Mouse (Mus musculus) neural tube, embryonic 13.5 days (tissue): ENCODE results near the gene Ddt. TPM values are rescaled to one million over a fixed set of nuclear protein-coding genes. Genes with fewer than 3 reads are reported as not detected.

Experiments
- polyA plus RNA-seq: library from polyadenylated mRNA; unstranded; fragments of >200 nt; fragmentation: Nextera tagmentation; extraction: Ambion mirVana; gene quantifications from 2 replicates; pipeline ENCODE4 v1.2.1, GENCODE M21; 2015

Gene Ddt
- polyA plus RNA-seq, 1 experiment from 2014 or later = 105 TPM

Other genes starting within 250 kb of the Ddt start
- gene Lrrc75b, start 213.1 kb downstream of the Ddt start, polyA plus RNA-seq = 22.2 and 24.0 TPM in 2 replicates
- gene Ggt1, start 211.8 kb downstream of the Ddt start, polyA plus RNA-seq = 0.40 and 1.6 TPM in 2 replicates
- gene Ggt5, start 184.1 kb downstream of the Ddt start, polyA plus RNA-seq = 1.6 and 2.4 TPM in 2 replicates
- gene Susd2, start 129.4 kb downstream of the Ddt start, polyA plus RNA-seq = 7.1 TPM in 2 replicates
- 31.7 and 31.9 TPM in 2 replicates for gene Cabin1, start 9.1 kb downstream of the Ddt start, polyA plus RNA-seq
- not detected in 2 replicates for gene Gm20441, start 7.5 kb upstream of the Ddt start, polyA plus RNA-seq
- gene Gstt3, start 8.0 kb upstream of the Ddt start, polyA plus RNA-seq = 0.96 and 1.3 TPM in 2 replicates
- gene Gstt1, start 25.2 kb upstream of the Ddt start, polyA plus RNA-seq = 5.6 and 6.0 TPM in 2 replicates
- gene Gstt4, start 49.1 kb upstream of the Ddt start, polyA plus RNA-seq = not detected in 2 replicates
- gene Gstt2, start 64.0 kb upstream of the Ddt start, polyA plus RNA-seq = 5.8 and 8.0 TPM in 2 replicates
- 1,679 and 1,725 TPM in 2 replicates for gene Mif, start 86.8 kb upstream of the Ddt start, polyA plus RNA-seq
- 2.1 and 2.9 TPM in 2 replicates for gene Derl3, start 120.0 kb upstream of the Ddt start, polyA plus RNA-seq
- 279 and 287 TPM in 2 replicates for gene Smarcb1, start 148.2 kb upstream of the Ddt start, polyA plus RNA-seq
- 46.4 and 54.4 TPM in 2 replicates for gene Chchd10, start 159.7 kb upstream of the Ddt start, polyA plus RNA-seq
- gene Mmp11, start 163.1 kb upstream of the Ddt start, polyA plus RNA-seq = 39.0 and 40.4 TPM in 2 replicates
- gene Gm867, start 167.3 kb upstream of the Ddt start, polyA plus RNA-seq = 1.4 and 3.0 TPM in 2 replicates
- 1.2 TPM in 2 replicates for gene Vpreb3, start 169.6 kb upstream of the Ddt start, polyA plus RNA-seq
- gene Gm5134, start 181.1 kb upstream of the Ddt start, polyA plus RNA-seq = not detected in 2 replicates